Mouse (Mus musculus) MEL (cell line): Measurements from ENCODE around the gene Fkbp15. TPM values are rescaled to one million over a fixed set of nuclear protein-coding genes. Genes with fewer than 3 reads are reported as not detected.

ENCODE experiments used
- DNase-seq: peaks from one replicate; pipeline ENCODE4 v3.0.0; 2011; ENCODE audit warnings: low read depth, low spot score
- H3K27ac ChIP-seq: 2 replicates; pipeline ENCODE4 v1.5.1; 2012; ENCODE audit warnings: low read depth, mild to moderate bottlenecking, control low read depth, low read length, moderate library complexity; ENCODE audit not compliant: control insufficient read depth
- H3K27me3 ChIP-seq, 2 experiments: fragments of 150-350 bp in 1 of 2; sonication (generic) in 1 of 2; 2 replicates each; pipeline ENCODE4 v1.6.1; 2012; ENCODE audit warnings: low read length in 2 of 2, mild to moderate bottlenecking in 2 of 2, improper control_type of control experiment in 1 of 2, moderate library complexity in 1 of 2; ENCODE audit not compliant: insufficient read depth in 2 of 2, control insufficient read depth in 1 of 2
- H3K36me3 ChIP-seq, 2 experiments: 2 replicates each; pipeline ENCODE4 v1.6.1; 2012 to 2014; ENCODE audit warnings: low read length in 2 of 2, improper control_type of control experiment in 1 of 2, inconsistent platforms in 1 of 2, mild to moderate bottlenecking in 1 of 2; ENCODE audit not compliant: insufficient read depth in 2 of 2, control insufficient read depth in 1 of 2
- H3K4me1 ChIP-seq, 2 experiments: fragments of 150-350 bp in 1 of 2; sonication (generic) in 1 of 2; 2 replicates each; pipeline ENCODE4 v1.6.1; 2012; ENCODE audit warnings: low read length in 2 of 2, improper control_type of control experiment in 1 of 2, mild to moderate bottlenecking in 1 of 2; ENCODE audit not compliant: insufficient read depth in 2 of 2, control insufficient read depth in 1 of 2
- H3K4me3 ChIP-seq, 2 experiments: fragments of 150-350 bp in 1 of 2; sonication (generic) in 1 of 2; 2 replicates each; pipeline ENCODE4 v1.5.1; 2012; ENCODE audit warnings: low read depth in 2 of 2, low read length in 2 of 2, mild to moderate bottlenecking in 2 of 2, moderate library complexity in 2 of 2, control low read depth in 1 of 2, improper control_type of control experiment in 1 of 2; ENCODE audit not compliant: control insufficient read depth in 1 of 2, insufficient read depth in 1 of 2
- H3K79me2 ChIP-seq: 2 replicates; pipeline ENCODE4 v1.6.1; 2012; ENCODE audit warnings: mild to moderate bottlenecking, low read length, moderate library complexity; ENCODE audit not compliant: control insufficient read depth, poor library complexity, insufficient read depth
- H3K9ac ChIP-seq: 2 replicates; pipeline ENCODE4 v1.6.1; 2012; ENCODE audit warnings: low read depth, mild to moderate bottlenecking, control low read depth, low read length, moderate library complexity; ENCODE audit not compliant: control insufficient read depth, poor library complexity, severe bottlenecking
- H3K9me3 ChIP-seq: fragments of 150-350 bp; sonication (generic); replicated peaks from 2 replicates; pipeline ENCODE4 v1.6.1; 2012; ENCODE audit warnings: mild to moderate bottlenecking, low read length, improper control_type of control experiment, moderate library complexity; ENCODE audit not compliant: insufficient read depth
- BHLHE40 ChIP-seq: IDR thresholded peaks from 2 replicates; pipeline ENCODE4 v1.6.1; 2012; ENCODE audit warnings: low read depth, mild to moderate bottlenecking, inconsistent platforms, low read length, improper control_type of control experiment, borderline replicate concordance
- CHD1 ChIP-seq: IDR thresholded peaks from 2 replicates; pipeline ENCODE4 v1.6.1; 2012; ENCODE audit warnings: low read depth, mild to moderate bottlenecking, inconsistent platforms, low read length, improper control_type of control experiment
- CHD2 ChIP-seq: IDR thresholded peaks from 2 replicates; pipeline ENCODE4 v1.6.1; 2011; ENCODE audit warnings: low read length, improper control_type of control experiment
- CTCF ChIP-seq, 3 experiments: IDR thresholded peaks in 2 of 3; conservative IDR thresholded peaks in 1 of 3; 2 replicates each; pipeline ENCODE4 v1.5.1; 2011 to 2012; ENCODE audit warnings: low read length in 3 of 3, low read depth in 2 of 3, mild to moderate bottlenecking in 2 of 3, improper control_type of control experiment in 1 of 3, inconsistent platforms in 1 of 3, mixed read lengths in 1 of 3, moderate library complexity in 1 of 3; ENCODE audit not compliant: control insufficient read depth in 1 of 3, insufficient read depth in 1 of 3, poor library complexity in 1 of 3, severe bottlenecking in 1 of 3
- E2F4 ChIP-seq: IDR thresholded peaks from 2 replicates; pipeline ENCODE4 v1.6.1; 2011; ENCODE audit warnings: low read depth, low read length, improper control_type of control experiment, borderline replicate concordance
- ELF1 ChIP-seq: IDR thresholded peaks from 2 replicates; pipeline ENCODE4 v1.6.1; 2014; ENCODE audit warnings: low read depth, mild to moderate bottlenecking, inconsistent platforms, low read length, improper control_type of control experiment, moderate library complexity
- EP300 ChIP-seq, 2 experiments: IDR thresholded peaks; 2 replicates each; pipeline ENCODE4 v1.6.1; 2011; ENCODE audit warnings: improper control_type of control experiment in 2 of 2, low read length in 2 of 2, low read depth in 1 of 2, mild to moderate bottlenecking in 1 of 2
- ETS1 ChIP-seq: IDR thresholded peaks from 2 replicates; pipeline ENCODE4 v1.6.1; 2012; ENCODE audit warnings: low read depth, mild to moderate bottlenecking, inconsistent platforms, low read length, improper control_type of control experiment, moderate library complexity
- GATA1 ChIP-seq: IDR thresholded peaks from 2 replicates; pipeline ENCODE4 v1.6.1; 2011; ENCODE audit warnings: low read depth, low read length, improper control_type of control experiment
- HCFC1 ChIP-seq: IDR thresholded peaks from 2 replicates; pipeline ENCODE4 v1.6.1; 2012; ENCODE audit warnings: low read depth, mild to moderate bottlenecking, inconsistent platforms, low read length, improper control_type of control experiment, moderate library complexity
- KAT2A ChIP-seq: conservative IDR thresholded peaks from 2 replicates; pipeline ENCODE4 v1.6.1; 2012; ENCODE audit warnings: low read depth, low read length, improper control_type of control experiment, inconsistent platforms
- MAFK ChIP-seq: IDR thresholded peaks from 2 replicates; pipeline ENCODE4 v1.6.1; 2011; ENCODE audit warnings: low read depth, mild to moderate bottlenecking, low read length, improper control_type of control experiment, borderline replicate concordance
- MAX ChIP-seq: IDR thresholded peaks from 2 replicates; pipeline ENCODE4 v1.6.1; 2011; ENCODE audit warnings: low read length, improper control_type of control experiment
- MEF2A ChIP-seq: IDR thresholded peaks from 2 replicates; pipeline ENCODE4 v1.6.1; 2014; ENCODE audit warnings: low read depth, mild to moderate bottlenecking, inconsistent platforms, low read length, improper control_type of control experiment; ENCODE audit not compliant: poor library complexity, insufficient replicate concordance, severe bottlenecking; ENCODE audit errors: extremely low read depth
- MYB ChIP-seq: IDR thresholded peaks from 2 replicates; pipeline ENCODE4 v1.6.1; 2011; ENCODE audit warnings: mild to moderate bottlenecking, low read depth, low read length, improper control_type of control experiment
- NELFE ChIP-seq: IDR thresholded peaks from 2 replicates; pipeline ENCODE4 v1.6.1; 2011; ENCODE audit warnings: low read depth, low read length, improper control_type of control experiment
- NRF1 ChIP-seq: IDR thresholded peaks from 2 replicates; pipeline ENCODE4 v1.6.1; 2014; ENCODE audit warnings: low read depth, mild to moderate bottlenecking, inconsistent platforms, low read length, improper control_type of control experiment, moderate library complexity; ENCODE audit not compliant: poor library complexity, insufficient read depth, severe bottlenecking
- POLR2A ChIP-seq, 2 experiments: IDR thresholded peaks; 2 replicates each; pipeline ENCODE4 v1.6.1; 2011 to 2012; ENCODE audit warnings: low read length in 2 of 2, mild to moderate bottlenecking in 2 of 2, control low read depth in 1 of 2, improper control_type of control experiment in 1 of 2, low read depth in 1 of 2, moderate library complexity in 1 of 2; ENCODE audit not compliant: control insufficient read depth in 1 of 2, insufficient read depth in 1 of 2, poor library complexity in 1 of 2
- POLR2AphosphoS2 ChIP-seq: IDR thresholded peaks from 2 replicates; pipeline ENCODE4 v1.6.1; 2011; ENCODE audit warnings: low read length, improper control_type of control experiment
- POLR2AphosphoS5 ChIP-seq: IDR thresholded peaks from 2 replicates; pipeline ENCODE4 v1.6.1; 2012; ENCODE audit warnings: low read depth, borderline replicate concordance, mild to moderate bottlenecking, inconsistent platforms, low read length, moderate library complexity, mixed read lengths
- RAD21 ChIP-seq: IDR thresholded peaks from 2 replicates; pipeline ENCODE4 v1.6.1; 2011; ENCODE audit warnings: mild to moderate bottlenecking, low read depth, low read length, improper control_type of control experiment
- RCOR1 ChIP-seq: IDR thresholded peaks from 2 replicates; pipeline ENCODE4 v1.6.1; 2012; ENCODE audit warnings: low read depth, mild to moderate bottlenecking, inconsistent platforms, low read length, improper control_type of control experiment
- SIN3A ChIP-seq: IDR thresholded peaks from 2 replicates; pipeline ENCODE4 v1.6.1; 2012; ENCODE audit warnings: low read length, improper control_type of control experiment, inconsistent platforms
- SMC3 ChIP-seq: IDR thresholded peaks from 2 replicates; pipeline ENCODE4 v1.6.1; 2011; ENCODE audit warnings: low read depth, low read length, improper control_type of control experiment
- TAL1 ChIP-seq: IDR thresholded peaks from 2 replicates; pipeline ENCODE4 v1.6.1; 2012; ENCODE audit warnings: mild to moderate bottlenecking, inconsistent platforms, low read length, moderate library complexity, mixed read lengths
- TBP ChIP-seq: IDR thresholded peaks from 2 replicates; pipeline ENCODE4 v1.8.0; 2011; ENCODE audit warnings: low read depth, low read length, improper control_type of control experiment
- TCF12 ChIP-seq: IDR thresholded peaks from 2 replicates; pipeline ENCODE4 v1.6.1; 2014; ENCODE audit warnings: low read depth, mild to moderate bottlenecking, inconsistent platforms, low read length, improper control_type of control experiment, moderate library complexity
- UBTF ChIP-seq: IDR thresholded peaks from 2 replicates; pipeline ENCODE4 v1.6.1; 2012; ENCODE audit warnings: low read depth, mild to moderate bottlenecking, inconsistent platforms, low read length, improper control_type of control experiment, moderate library complexity, borderline replicate concordance; ENCODE audit not compliant: insufficient read depth
- USF2 ChIP-seq, 2 experiments: IDR thresholded peaks; 2 replicates each; pipeline ENCODE4 v1.6.1; 2011 to 2012; ENCODE audit warnings: improper control_type of control experiment in 2 of 2, low read length in 2 of 2, borderline replicate concordance in 1 of 2, inconsistent platforms in 1 of 2, low read depth in 1 of 2, mild to moderate bottlenecking in 1 of 2; ENCODE audit not compliant: insufficient read depth in 1 of 2
- ZC3H11A ChIP-seq: IDR thresholded peaks from 2 replicates; pipeline ENCODE4 v1.6.1; 2012; ENCODE audit warnings: low read depth, mild to moderate bottlenecking, inconsistent platforms, low read length, improper control_type of control experiment
- ZKSCAN1 ChIP-seq: IDR thresholded peaks from 2 replicates; pipeline ENCODE4 v1.6.1; 2012; ENCODE audit warnings: low read depth, mild to moderate bottlenecking, inconsistent platforms, low read length, improper control_type of control experiment, moderate library complexity
- polyA plus RNA-seq, 2 experiments: library from polyadenylated mRNA; stranded (reverse) in 1 of 2; unstranded in 1 of 2; fragments of >175 nt in 1 of 2; fragments of >200 nt in 1 of 2; gene quantifications; 2 replicates each; pipeline versions ENCODE4 v1.2.1 to v1.2.4; 2012; ENCODE audit warnings: low replicate concordance in 2 of 2, low read depth in 1 of 2; ENCODE audit not compliant: insufficient read length in 2 of 2, insufficient read depth in 1 of 2, missing spikeins in 1 of 2
- total RNA-seq: library from RNA; depleted of rRNA; stranded (reverse); fragments of 300-350 nt; gene quantifications from 2 replicates; pipeline ENCODE4 v1.2.3, GENCODE M21; 2012

Fkbp15 gene
- total and polyA plus RNA-seq, 3 experiments, result 21.1 to 26.5 TPM; not detected in 1

DNA sequence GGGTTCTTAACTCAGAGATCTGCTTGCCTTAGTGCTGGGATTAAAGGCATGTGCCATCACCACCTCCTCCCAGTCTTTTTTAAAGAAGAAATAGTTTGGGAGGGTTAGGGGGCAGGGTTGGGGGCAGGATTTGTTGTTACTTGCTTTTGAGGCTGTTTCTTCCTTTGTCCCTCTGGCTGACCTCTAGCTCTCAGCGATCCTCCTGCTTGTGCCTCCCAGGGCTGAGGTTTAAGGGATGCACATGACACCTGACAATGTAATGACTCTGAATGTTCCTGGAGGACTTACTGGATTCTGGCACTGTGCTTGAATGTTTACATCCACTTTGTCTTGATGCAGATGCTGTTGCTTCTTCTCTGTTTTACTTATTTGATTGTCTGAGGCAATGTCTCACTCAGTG, 12.1 kb upstream of the Fkbp15 start:
- no peak overlapping the region for H3K27ac ChIP-seq
- H3K27me3 ChIP-seq, result no peaks in the 10 kb centered on the region
- peaks cover 14% of the 10 kb centered on the region for H3K79me2 ChIP-seq
- H3K4me3 ChIP-seq, result no peak overlapping the region
- no peak for DNase-seq
- H3K4me1 ChIP-seq, result peaks cover 20 to 23% of the 10 kb centered on the region in 2 experiments
- H3K36me3 ChIP-seq, result peaks cover 0 to 35% of the 10 kb centered on the region in 2 experiments; a peak in 3 of 4 replicates
- no peaks in the 10 kb centered on the region for H3K9me3 ChIP-seq
- H3K9ac ChIP-seq, result no peak overlapping the region
- TF ChIP-seq ZC3H11A, result no peak
- no peak for TF ChIP-seq BHLHE40
- no peak for TF ChIP-seq RCOR1
- TF ChIP-seq GATA1, result no peak
- no peak for TF ChIP-seq SIN3A
- TF ChIP-seq USF2 (IDR thresholded peaks at IDR 0.05; ENCODE audit: borderline replicate concordance in 1 of 2, insufficient read depth in 1 of 2, low read depth in 1 of 2, low read length in 2 of 2), result no peak
- no peak for TF ChIP-seq NELFE
- no peak for TF ChIP-seq TBP
- TF ChIP-seq, all 39 proteins: peak for 0

GRCm38 (mm10) chr4:62369091-62369490, 8.7 kb upstream of the Fkbp15 start:
- Histone ChIP-seq H3K9ac (peak overlapping the region; percentile 39; the same call in 1 of the 2 replicates), H3K36me3 (peaks cover 0 to 33% of the 10 kb centered on the region in 2 experiments; a peak in 3 of 4 replicates), H3K27ac (peak overlapping the region; percentile 63), H3K4me1 (peaks cover 19 to 20% of the 10 kb centered on the region in 2 experiments), H3K9me3 (no peaks in the 10 kb centered on the region), H3K27me3 (no peaks in the 10 kb centered on the region), H3K79me2 (peaks cover 19% of the 10 kb centered on the region), H3K4me3 (peak overlapping the region in 1 of 2 experiments; percentile 27; a peak in 1 of 4 replicates)
- DNase-seq, result peak; percentile 58
- TF ChIP-seq MEF2A (no peak), RAD21 (no peak), TAL1 (no peak; the same call in none of the 2 replicates), UBTF (no peak), NRF1 (no peak), POLR2A (IDR thresholded peaks at IDR 0.05; ENCODE audit: control insufficient read depth in 1 of 2, insufficient read depth in 1 of 2, low read depth in 1 of 2, low read length in 2 of 2, poor library complexity in 1 of 2) (no peak), ELF1 (no peak), MYB (no peak), POLR2AphosphoS2 (no peak), E2F4 (no peak), CTCF (IDR thresholded peaks at IDR 0.05 in 2 of 3, conservative IDR thresholded peaks at IDR 0.05 in 1 of 3; ENCODE audit: control insufficient read depth in 1 of 3, insufficient read depth in 1 of 3, low read depth in 2 of 3, low read length in 3 of 3, poor library complexity in 1 of 3, severe bottlenecking in 1 of 3) (no peak), MAFK (no peak), CHD1 (no peak), SIN3A (peak; percentile 71), NELFE (no peak), ZKSCAN1 (no peak), MAX (peak; percentile 83; the same call in 1 of the 2 replicates), TCF12 (peak; percentile 56; the same call in 1 of the 2 replicates), HCFC1 (peak; percentile 54; the same call in 1 of the 2 replicates), EP300 (IDR thresholded peaks at IDR 0.05; ENCODE audit: low read depth in 1 of 2, low read length in 2 of 2) (peak; percentile 53 to 55; a peak in 2 of 4 replicates), CHD2 (no peak), SMC3 (no peak), KAT2A (no peak), POLR2AphosphoS5 (no peak), ETS1 (peak; percentile 62; the same call in 1 of the 2 replicates)
